Mouse (Mus musculus) limb, embryonic 12.5 days (tissue): ENCODE data around the gene Tspan2. TPM values are rescaled to one million over a fixed set of nuclear protein-coding genes. Genes with fewer than 3 reads are reported as not detected.
A peak's percentile ranks its signal among the peaks of the same experiment; 100 is the strongest.

Experiments used
- ATAC-seq: fragments of 200-750 bp; cut with Nextera tagmentation; 2 replicates; pipeline ENCODE4 v1.8.0; 2017; ENCODE audit warnings: low read depth, moderate TSS enrichment; ENCODE audit not compliant: insufficient number of reproducible peaks, insufficient read depth, low FRiP score, low TSS enrichment
- H3K27ac ChIP-seq: fragments of 300-500 bp; sonication (generic); 2 replicates; pipeline ENCODE4 v1.5.1; 2016; ENCODE audit warnings: mild to moderate bottlenecking, moderate library complexity
- H3K27me3 ChIP-seq: fragments of 300-500 bp; sonication (generic); 2 replicates; pipeline ENCODE4 v1.6.1; 2016; ENCODE audit warnings: mild to moderate bottlenecking, moderate library complexity
- H3K36me3 ChIP-seq: fragments of 300-500 bp; sonication (generic); 2 replicates; pipeline ENCODE4 v1.6.1; 2016; ENCODE audit warnings: mild to moderate bottlenecking, moderate library complexity
- H3K4me1 ChIP-seq: fragments of 300-500 bp; sonication (generic); replicated peaks from 2 replicates; pipeline ENCODE4 v1.6.1; 2016
- H3K4me2 ChIP-seq: fragments of 300-500 bp; sonication (generic); 2 replicates; pipeline ENCODE4 v1.6.1; 2016; ENCODE audit warnings: mild to moderate bottlenecking, moderate library complexity
- H3K4me3 ChIP-seq: fragments of 300-500 bp; sonication (generic); replicated peaks from 2 replicates; pipeline ENCODE4 v1.5.1; 2016; ENCODE audit warnings: mild to moderate bottlenecking
- H3K9ac ChIP-seq: fragments of 300-500 bp; sonication (generic); replicated peaks from 2 replicates; pipeline ENCODE4 v1.6.1; 2016; ENCODE audit warnings: mild to moderate bottlenecking, moderate library complexity
- H3K9me3 ChIP-seq: fragments of 300-500 bp; sonication (generic); 2 replicates; pipeline ENCODE4 v1.6.1; 2016; ENCODE audit warnings: mild to moderate bottlenecking, moderate library complexity
- WGBS: fragments of 180-500 bp; shearing (Covaris S2); methylation state at CpG from one replicate; pipeline ENCODE4 v1.1.7; 2016; 5-methylcytosine and 5-hydroxymethylcytosine counted together
- polyA plus RNA-seq: library from polyadenylated mRNA; unstranded; fragments of >200 nt; fragmentation: Nextera tagmentation; extraction: Ambion mirVana; gene quantifications from 2 replicates; pipeline ENCODE4 v1.2.1, GENCODE M21; 2016

The Tspan2 gene
- 5.4 and 5.6 TPM in 2 replicates for polyA plus RNA-seq

- Histone ChIP-seq H3K4me1 (peaks cover 11% of the 10 kb centered on the region), H3K9ac (peak within 1 kb of the TSS; percentile 58), H3K4me2 (peak within 1 kb of the TSS; percentile 78), H3K9me3 (no peaks in the 10 kb centered on the region), H3K27me3 (peaks cover 6% of the 10 kb centered on the region; the same call in 1 of the 2 replicates), H3K27ac (peak within 1 kb of the TSS; percentile 42; the same call in 1 of the 2 replicates), H3K4me3 (peak within 1 kb of the TSS; percentile 64), H3K36me3 (no peaks in the 10 kb centered on the region)
- ATAC-seq: peak; percentile 70
- under 1% methylated on average over 52 of the region's 54 CpGs for WGBS
These were observed at the start of gene Tspan2 for GRCm38 (mm10) chr3:102734313-102735030. TSS of gene Tspan2 (plus strand) at chr3:102734529.

GRCm38 (mm10) chr3:102686861-102687260, 47.5 kb upstream of the Tspan2 start:
- Histone ChIP-seq H3K4me1 (peaks cover 15% of the 10 kb centered on the region), H3K4me2 (no peak overlapping the region), H3K9ac (no peak overlapping the region), H3K36me3 (no peaks in the 10 kb centered on the region), H3K4me3 (no peak overlapping the region), H3K9me3 (no peaks in the 10 kb centered on the region), H3K27me3 (0 out of 2 replicates have a peak, but pooled peaks cover 2% of the 10 kb centered on the region), H3K27ac (no peak overlapping the region)
- 90% methylated on average over 5 of the region's 5 CpGs for WGBS
- no peak for ATAC-seq

GRCm38 (mm10) chr3:102687852-102688251, 46.5 kb upstream of the Tspan2 start:
- Histone ChIP-seq H3K27me3 (0 out of 2 replicates have a peak, but pooled peaks cover 2% of the 10 kb centered on the region), H3K36me3 (no peaks in the 10 kb centered on the region), H3K27ac (peak overlapping the region; percentile 9; the same call in 1 of the 2 replicates), H3K4me1 (peaks cover 23% of the 10 kb centered on the region), H3K9me3 (no peaks in the 10 kb centered on the region), H3K4me2 (no peak overlapping the region), H3K4me3 (no peak overlapping the region), H3K9ac (no peak overlapping the region)
- WGBS: 27% methylated on average over 8 of the region's 8 CpGs
- no peak for ATAC-seq

GRCm38 (mm10) chr3:102691802-102692484, 42.4 kb upstream of the Tspan2 start:
- no peak overlapping the region for H3K4me2 ChIP-seq
- no peak overlapping the region for H3K4me3 ChIP-seq
- WGBS: 43% methylated on average over 11 of the region's 11 CpGs
- H3K9ac ChIP-seq: no peak overlapping the region
- no peak overlapping the region for H3K27ac ChIP-seq
- H3K27me3 ChIP-seq: 0 out of 2 replicates have a peak, but pooled peaks cover 6% of the 10 kb centered on the region
- ATAC-seq: peak; percentile 68
- peaks cover 31% of the 10 kb centered on the region for H3K4me1 ChIP-seq
- no peaks in the 10 kb centered on the region for H3K9me3 ChIP-seq
- H3K36me3 ChIP-seq: no peaks in the 10 kb centered on the region

GRCm38 (mm10) chr3:102692758-102693325, 41.5 kb upstream of the Tspan2 start:
- no peak for ATAC-seq
- H3K4me3 ChIP-seq: no peak overlapping the region

GRCm38 (mm10) chr3:102698127-102698526, 36.2 kb upstream of the Tspan2 start:
- H3K27me3 ChIP-seq: 0 out of 2 replicates have a peak, but pooled peaks cover 4% of the 10 kb centered on the region
- no peak overlapping the region for H3K9ac ChIP-seq
- no peaks in the 10 kb centered on the region for H3K36me3 ChIP-seq
- no peak for ATAC-seq
- peaks cover 40% of the 10 kb centered on the region for H3K4me1 ChIP-seq
- no peak overlapping the region for H3K4me2 ChIP-seq
- 56% methylated on average over 2 of the region's 2 CpGs for WGBS
- H3K4me3 ChIP-seq: no peak overlapping the region
- H3K27ac ChIP-seq: no peak overlapping the region
- H3K9me3 ChIP-seq: no peaks in the 10 kb centered on the region

More at GRCm38 (mm10) chr3:102692758-102693325, 41.5 kb upstream of the Tspan2 start:
- no peaks in the 10 kb centered on the region for H3K36me3 ChIP-seq
- 0 out of 2 replicates have a peak, but pooled peaks cover 6% of the 10 kb centered on the region for H3K27me3 ChIP-seq
- no peaks in the 10 kb centered on the region for H3K9me3 ChIP-seq
- peaks cover 35% of the 10 kb centered on the region for H3K4me1 ChIP-seq
- H3K9ac ChIP-seq: no peak overlapping the region
- H3K27ac ChIP-seq: no peak overlapping the region
- no peak overlapping the region for H3K4me2 ChIP-seq
- WGBS: 49% methylated on average over 7 of the region's 7 CpGs

GRCm38 (mm10) chr3:102701303-102701702, 33.0 kb upstream of the Tspan2 start:
- ATAC-seq: no peak
- no peak overlapping the region for H3K27ac ChIP-seq
- H3K4me1 ChIP-seq: peaks cover 44% of the 10 kb centered on the region
- WGBS: 75% methylated on average over 4 of the region's 4 CpGs
- no peaks in the 10 kb centered on the region for H3K27me3 ChIP-seq
- no peak overlapping the region for H3K4me2 ChIP-seq
- H3K9ac ChIP-seq: no peak overlapping the region
- no peaks in the 10 kb centered on the region for H3K36me3 ChIP-seq
- no peak overlapping the region for H3K4me3 ChIP-seq
- no peaks in the 10 kb centered on the region for H3K9me3 ChIP-seq

- Histone ChIP-seq H3K36me3 (no peaks in the 10 kb centered on the region), H3K9me3 (no peaks in the 10 kb centered on the region), H3K27me3 (no peaks in the 10 kb centered on the region), H3K27ac (no peak overlapping the region), H3K4me2 (no peak overlapping the region), H3K9ac (no peak overlapping the region), H3K4me1 (peaks cover 38% of the 10 kb centered on the region), H3K4me3 (no peak overlapping the region)
- WGBS: 58% methylated on average over 7 of the region's 7 CpGs
- ATAC-seq: no peak
These were observed 32.3 kb upstream of the Tspan2 start for GRCm38 (mm10) chr3:102701902-102702544.

GRCm38 (mm10) chr3:102704001-102704401, 30.3 kb upstream of the Tspan2 start:
- H3K9me3 ChIP-seq: no peaks in the 10 kb centered on the region
- no peak overlapping the region for H3K4me3 ChIP-seq
- peaks cover 23% of the 10 kb centered on the region for H3K4me1 ChIP-seq
- 68% methylated on average over 4 of the region's 4 CpGs for WGBS
- no peak overlapping the region for H3K27ac ChIP-seq
- no peak for ATAC-seq
- no peak overlapping the region for H3K9ac ChIP-seq
- no peaks in the 10 kb centered on the region for H3K36me3 ChIP-seq
- no peaks in the 10 kb centered on the region for H3K27me3 ChIP-seq
- H3K4me2 ChIP-seq: no peak overlapping the region

- Histone ChIP-seq H3K36me3 (no peaks in the 10 kb centered on the region), H3K9ac (no peak overlapping the region), H3K4me3 (no peak overlapping the region), H3K27me3 (0 out of 2 replicates have a peak, but pooled peaks cover 2% of the 10 kb centered on the region), H3K9me3 (no peaks in the 10 kb centered on the region), H3K4me1 (peaks cover 7% of the 10 kb centered on the region), H3K4me2 (no peak overlapping the region), H3K27ac (no peak overlapping the region)
- WGBS: 77% methylated on average over 9 of the region's 9 CpGs
- no peak for ATAC-seq
These were observed 25.7 kb upstream of the Tspan2 start for GRCm38 (mm10) chr3:102708599-102708998.
